Comparison of ENCODE assay signal across 19 mouse cellular contexts in the genomic region with DNA sequence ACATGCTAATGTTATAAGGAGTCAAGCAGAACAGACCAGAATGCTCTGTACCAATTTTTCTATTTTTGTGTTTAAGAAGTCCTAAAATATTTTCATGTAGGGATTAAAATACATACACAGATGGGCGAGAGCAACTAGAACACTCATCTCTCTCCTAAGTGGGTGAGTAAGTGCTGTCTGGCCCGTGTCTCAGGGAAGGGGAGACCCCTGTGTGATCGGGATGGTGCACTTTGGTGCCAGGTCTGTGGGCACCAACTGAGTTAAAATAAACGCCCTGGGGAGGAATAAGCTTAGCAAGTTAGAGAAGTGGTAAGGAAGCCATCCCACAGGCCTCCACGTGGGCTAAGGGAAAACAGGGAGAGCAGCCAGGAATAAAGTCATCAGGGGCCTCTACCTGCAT. TPM values are rescaled to one million over a fixed set of nuclear protein-coding genes. Genes with fewer than 3 reads are reported as not detected.
"Had no signal": no experiment of that assay in that cellular context is flagged by ENCODE, and none has a peak within 500 bp of the region (broad histone marks: within the 10 kb centered on the region; RNA-seq: fewer than 3 reads in every experiment).

No protein-coding gene starts in this region.

- H3K27ac ChIP-seq: intestine, embryonic 15.5 days; limb, embryonic 12.5 days; liver, embryonic 13.5 days; lung, embryonic 15.5 days; macrophage; midbrain, embryonic 15.5 days; neural tube, embryonic 12.5 days; stomach, postnatal 0 days had no signal

- H3K4me1 ChIP-seq: intestine, embryonic 15.5 days; limb, embryonic 12.5 days; lung, embryonic 15.5 days; megakaryocyte, embryonic 14.5 days; midbrain, embryonic 15.5 days; neural tube, embryonic 12.5 days had no signal

- H3K4me2 ChIP-seq: intestine, embryonic 15.5 days; limb, embryonic 12.5 days; liver, embryonic 13.5 days; lung, embryonic 15.5 days; midbrain, embryonic 11.5 days; midbrain, embryonic 15.5 days; neural tube, embryonic 12.5 days had no signal

- ATAC-seq: intestine, embryonic 15.5 days; liver, postnatal 0 days; midbrain, embryonic 15.5 days had no signal

- DNase-seq: kidney, adult 18-20 months; kidney, postnatal 10 days; kidney, postnatal 4 days; liver; liver, embryonic 13.5 days; liver, postnatal 0 days; lung, postnatal 14 days; thymus, adult 18-20 months; thymus, postnatal 14 days had no signal

- H3K4me3 ChIP-seq: intestine, embryonic 15.5 days; limb, embryonic 12.5 days; liver, embryonic 13.5 days; lung, embryonic 15.5 days; megakaryocyte, embryonic 14.5 days; midbrain, embryonic 15.5 days; neural tube, embryonic 12.5 days had no signal

- H3K9ac ChIP-seq: intestine, embryonic 15.5 days; limb, embryonic 12.5 days; liver, embryonic 13.5 days; liver, postnatal 0 days; lung, embryonic 15.5 days; midbrain, embryonic 15.5 days; neural tube, embryonic 12.5 days had no signal

- H3K27me3 ChIP-seq: intestine, embryonic 15.5 days; limb, embryonic 12.5 days; liver, embryonic 13.5 days; lung, embryonic 15.5 days; megakaryocyte, embryonic 14.5 days; midbrain, embryonic 15.5 days; neural tube, embryonic 12.5 days had no signal

- H3K9me3 ChIP-seq: intestine, embryonic 15.5 days; limb, embryonic 12.5 days; liver, embryonic 13.5 days; lung, embryonic 15.5 days; megakaryocyte, embryonic 14.5 days; midbrain, embryonic 15.5 days; neural tube, embryonic 12.5 days had no signal

RNA-seq across cellular contexts. Expression of a gene that starts 41.2 kb away (rescaled TPM):
- total RNA-seq: neutrophil, adult 5-6 weeks had no signal
